Mouse (Mus musculus): Measurements from ENCODE around the gene Arhgef11.

DNA sequence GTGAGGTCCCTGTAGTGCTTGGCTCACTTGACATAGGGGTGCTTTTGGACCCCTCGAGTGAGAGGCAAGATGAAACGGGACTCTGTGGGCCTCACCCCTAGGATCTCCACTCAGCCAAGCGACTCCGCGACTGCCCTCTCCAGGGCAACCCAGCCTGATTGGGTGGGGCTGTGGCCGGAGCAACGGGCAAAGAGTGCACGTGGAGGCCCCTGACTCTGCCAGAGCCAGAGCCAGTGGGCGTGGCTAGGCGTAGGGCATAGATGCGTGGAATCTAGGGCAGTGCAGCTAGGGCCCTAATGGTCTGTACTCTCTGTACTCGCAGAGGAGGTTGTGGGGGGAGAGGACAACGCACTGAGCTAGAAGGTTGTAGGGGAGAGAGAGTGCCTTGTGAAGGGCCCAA is 131.1 kb downstream of the Arhgef11 start, which contains the start of gene Lrrc71:
- TF ChIP-seq NRF1 (IDR thresholded peaks at IDR 0.05; ENCODE audit: insufficient read depth, low read depth, low read length, poor library complexity, severe bottlenecking) (no peak), EP300 (IDR thresholded peaks at IDR 0.05; ENCODE audit: low read depth in 1 of 2, low read length in 2 of 2) (no peak), MAX (IDR thresholded peaks at IDR 0.05; ENCODE audit: low read length) (no peak)
